Mouse (Mus musculus): ENCODE measurements around the gene Fyco1. TPM values are rescaled to one million over a fixed set of nuclear protein-coding genes. Genes with fewer than 3 reads are reported as not detected.

Gene Fyco1
- polyA plus RNA-seq, 1 experiment from 2014 or later: 6.2 TPM

GRCm38 (mm10) chr9:123766996-123767395, 84.7 kb downstream of the Fyco1 start:
- Histone ChIP-seq H3K36me3 (ENCODE audit: control insufficient read depth, insufficient read depth, low read length) (no peaks in the 10 kb centered on the region), H3K9ac (ENCODE audit: low read length) (no peak overlapping the region), H3K4me2 (ENCODE audit: low read depth) (no peak overlapping the region), H3K9me3 (ENCODE audit: control insufficient read depth, low read length) (no peaks in the 10 kb centered on the region), H3K27ac (ENCODE audit: low read depth, low read length) (no peak overlapping the region), H3K4me3 (ENCODE audit: low read depth, low read length) (no peak overlapping the region), H3K4me1 (ENCODE audit: control insufficient read depth, insufficient read depth, low read length) (no peaks in the 10 kb centered on the region), H3K27me3 (ENCODE audit: control insufficient read depth, insufficient read depth, low read length) (no peaks in the 10 kb centered on the region)
- ATAC-seq (ENCODE audit: insufficient read depth, low FRiP score, low TSS enrichment) (no peak), DNase-seq (ENCODE audit: low spot score) (no peak)
- 81% methylated on average over 3 of the region's 3 CpGs for WGBS

- Histone ChIP-seq H3K9ac (ENCODE audit: low read length) (no peak overlapping the region), H3K36me3 (ENCODE audit: control insufficient read depth, insufficient read depth, low read length) (no peaks in the 10 kb centered on the region), H3K27me3 (ENCODE audit: control insufficient read depth, insufficient read depth, low read length) (no peaks in the 10 kb centered on the region), H3K4me1 (ENCODE audit: control insufficient read depth, insufficient read depth, low read length) (no peaks in the 10 kb centered on the region), H3K4me2 (ENCODE audit: low read depth) (no peak overlapping the region), H3K27ac (ENCODE audit: low read depth, low read length) (no peak overlapping the region), H3K9me3 (ENCODE audit: control insufficient read depth, low read length) (no peaks in the 10 kb centered on the region), H3K4me3 (ENCODE audit: low read depth, low read length) (no peak overlapping the region)
- ATAC-seq (ENCODE audit: insufficient read depth, low FRiP score, low TSS enrichment) (no peak), DNase-seq (ENCODE audit: low spot score) (no peak)
- 83% methylated on average over 3 of the region's 3 CpGs for WGBS
Observed at GRCm38 (mm10) chr9:123763771-123764170, 87.9 kb downstream of the Fyco1 start.

- no peaks in the 10 kb centered on the region for H3K27me3 ChIP-seq (ENCODE audit: control insufficient read depth, insufficient read depth, low read length)
Observed at GRCm38 (mm10) chr9:123762886-123763285, 88.8 kb downstream of the Fyco1 start.

GRCm38 (mm10) chr9:123760806-123761205, 90.9 kb downstream of the Fyco1 start:
- WGBS: 87% methylated on average over 3 of the region's 3 CpGs
- Histone ChIP-seq H3K4me1 (ENCODE audit: control insufficient read depth, insufficient read depth, low read length) (no peaks in the 10 kb centered on the region), H3K9ac (ENCODE audit: low read length) (no peak overlapping the region), H3K4me3 (ENCODE audit: low read depth, low read length) (no peak overlapping the region), H3K4me2 (ENCODE audit: low read depth) (no peak overlapping the region), H3K36me3 (ENCODE audit: control insufficient read depth, insufficient read depth, low read length) (no peaks in the 10 kb centered on the region), H3K9me3 (ENCODE audit: control insufficient read depth, low read length) (no peaks in the 10 kb centered on the region), H3K27me3 (ENCODE audit: control insufficient read depth, insufficient read depth, low read length) (no peaks in the 10 kb centered on the region), H3K27ac (ENCODE audit: low read depth, low read length) (no peak overlapping the region)
- DNase-seq (ENCODE audit: low spot score): no peak
- no peak for ATAC-seq (ENCODE audit: insufficient read depth, low FRiP score, low TSS enrichment)

More at GRCm38 (mm10) chr9:123762886-123763285, 88.8 kb downstream of the Fyco1 start:
- no peaks in the 10 kb centered on the region for H3K36me3 ChIP-seq (ENCODE audit: control insufficient read depth, insufficient read depth, low read length)
- no peak overlapping the region for H3K4me3 ChIP-seq (ENCODE audit: low read depth, low read length)
- no peak overlapping the region for H3K9ac ChIP-seq (ENCODE audit: low read length)
- H3K9me3 ChIP-seq (ENCODE audit: control insufficient read depth, low read length): no peaks in the 10 kb centered on the region
- H3K27ac ChIP-seq (ENCODE audit: low read depth, low read length): no peak overlapping the region
- H3K4me1 ChIP-seq (ENCODE audit: control insufficient read depth, insufficient read depth, low read length): no peaks in the 10 kb centered on the region
- DNase-seq (ENCODE audit: low spot score): no peak
- WGBS: 95% methylated on average over 4 of the region's 4 CpGs
- no peak for ATAC-seq (ENCODE audit: insufficient read depth, low FRiP score, low TSS enrichment)
- no peak overlapping the region for H3K4me2 ChIP-seq (ENCODE audit: low read depth)

- ATAC-seq (ENCODE audit: insufficient read depth, low FRiP score, low TSS enrichment): no peak
- Histone ChIP-seq H3K27me3 (ENCODE audit: control insufficient read depth, insufficient read depth, low read length) (no peaks in the 10 kb centered on the region), H3K36me3 (ENCODE audit: control insufficient read depth, insufficient read depth, low read length) (no peaks in the 10 kb centered on the region), H3K9ac (ENCODE audit: low read length) (no peak overlapping the region), H3K27ac (ENCODE audit: low read depth, low read length) (no peak overlapping the region), H3K4me1 (ENCODE audit: control insufficient read depth, insufficient read depth, low read length) (no peaks in the 10 kb centered on the region), H3K4me3 (ENCODE audit: low read depth, low read length) (no peak overlapping the region), H3K4me2 (ENCODE audit: low read depth) (no peak overlapping the region), H3K9me3 (ENCODE audit: control insufficient read depth, low read length) (no peaks in the 10 kb centered on the region)
- no peak for DNase-seq (ENCODE audit: low spot score)
- WGBS: 84% methylated on average over 4 of the region's 4 CpGs
Observed at GRCm38 (mm10) chr9:123758645-123759044, 93.1 kb downstream of the Fyco1 start.

- no peak overlapping the region for H3K27ac ChIP-seq (ENCODE audit: low read depth, low read length)
- H3K4me3 ChIP-seq (ENCODE audit: low read depth, low read length): no peak overlapping the region
- H3K27me3 ChIP-seq (ENCODE audit: control insufficient read depth, insufficient read depth, low read length): no peaks in the 10 kb centered on the region
- H3K9ac ChIP-seq (ENCODE audit: low read length): no peak overlapping the region
- no peak overlapping the region for H3K4me2 ChIP-seq (ENCODE audit: low read depth)
- H3K9me3 ChIP-seq (ENCODE audit: control insufficient read depth, low read length): no peaks in the 10 kb centered on the region
- WGBS: 81% methylated on average over 1 of the region's 1 CpGs
- no peaks in the 10 kb centered on the region for H3K4me1 ChIP-seq (ENCODE audit: control insufficient read depth, insufficient read depth, low read length)
- no peaks in the 10 kb centered on the region for H3K36me3 ChIP-seq (ENCODE audit: control insufficient read depth, insufficient read depth, low read length)
- DNase-seq (ENCODE audit: low spot score): no peak
- ATAC-seq (ENCODE audit: insufficient read depth, low FRiP score, low TSS enrichment): no peak
Observed at GRCm38 (mm10) chr9:123758156-123758555, 93.5 kb downstream of the Fyco1 start.

GRCm38 (mm10) chr9:123757326-123757725, 94.4 kb downstream of the Fyco1 start:
- no peaks in the 10 kb centered on the region for H3K27me3 ChIP-seq (ENCODE audit: control insufficient read depth, insufficient read depth, low read length)
- 68% methylated on average over 2 of the region's 2 CpGs for WGBS
- H3K4me2 ChIP-seq (ENCODE audit: low read depth): no peak overlapping the region
- DNase-seq (ENCODE audit: low spot score) (no peak), ATAC-seq (ENCODE audit: insufficient read depth, low FRiP score, low TSS enrichment) (no peak)
- no peaks in the 10 kb centered on the region for H3K4me1 ChIP-seq (ENCODE audit: control insufficient read depth, insufficient read depth, low read length)
- H3K36me3 ChIP-seq (ENCODE audit: control insufficient read depth, insufficient read depth, low read length): no peaks in the 10 kb centered on the region
- H3K9ac ChIP-seq (ENCODE audit: low read length): no peak overlapping the region
- H3K9me3 ChIP-seq (ENCODE audit: control insufficient read depth, low read length): no peaks in the 10 kb centered on the region
- H3K4me3 ChIP-seq (ENCODE audit: low read depth, low read length): no peak overlapping the region
- H3K27ac ChIP-seq (ENCODE audit: low read depth, low read length): no peak overlapping the region

- Histone ChIP-seq H3K9ac (ENCODE audit: low read length) (no peak overlapping the region), H3K4me2 (ENCODE audit: low read depth) (no peak overlapping the region)
Observed at GRCm38 (mm10) chr9:123756752-123757151, 94.9 kb downstream of the Fyco1 start.

GRCm38 (mm10) chr9:123754333-123754732, 97.4 kb downstream of the Fyco1 start:
- DNase-seq (ENCODE audit: low spot score) (no peak), ATAC-seq (ENCODE audit: insufficient read depth, low FRiP score, low TSS enrichment) (no peak)
- H3K36me3 ChIP-seq (ENCODE audit: control insufficient read depth, insufficient read depth, low read length): no peaks in the 10 kb centered on the region
- no peaks in the 10 kb centered on the region for H3K27me3 ChIP-seq (ENCODE audit: control insufficient read depth, insufficient read depth, low read length)
- no peak overlapping the region for H3K4me3 ChIP-seq (ENCODE audit: low read depth, low read length)
- H3K9ac ChIP-seq (ENCODE audit: low read length): no peak overlapping the region
- 89% methylated on average over 4 of the region's 4 CpGs for WGBS
- H3K4me1 ChIP-seq (ENCODE audit: control insufficient read depth, insufficient read depth, low read length): no peaks in the 10 kb centered on the region
- H3K4me2 ChIP-seq (ENCODE audit: low read depth): no peak overlapping the region
- no peak overlapping the region for H3K27ac ChIP-seq (ENCODE audit: low read depth, low read length)
- H3K9me3 ChIP-seq (ENCODE audit: control insufficient read depth, low read length): no peaks in the 10 kb centered on the region

More at GRCm38 (mm10) chr9:123756752-123757151, 94.9 kb downstream of the Fyco1 start:
- DNase-seq (ENCODE audit: low spot score): no peak
- no peak overlapping the region for H3K4me3 ChIP-seq (ENCODE audit: low read depth, low read length)
- ATAC-seq (ENCODE audit: insufficient read depth, low FRiP score, low TSS enrichment): no peak
- no peaks in the 10 kb centered on the region for H3K9me3 ChIP-seq (ENCODE audit: control insufficient read depth, low read length)
- 87% methylated on average over 3 of the region's 3 CpGs for WGBS
- H3K4me1 ChIP-seq (ENCODE audit: control insufficient read depth, insufficient read depth, low read length): no peaks in the 10 kb centered on the region
- H3K27me3 ChIP-seq (ENCODE audit: control insufficient read depth, insufficient read depth, low read length): no peaks in the 10 kb centered on the region
- no peaks in the 10 kb centered on the region for H3K36me3 ChIP-seq (ENCODE audit: control insufficient read depth, insufficient read depth, low read length)
- H3K27ac ChIP-seq (ENCODE audit: low read depth, low read length): no peak overlapping the region

Measured in neural tube, embryonic 11.5 days (tissue).